Mouse (Mus musculus) embryonic facial prominence, embryonic 15.5 days (tissue): ENCODE data around the gene Ubr2. TPM values are rescaled to one million over a fixed set of nuclear protein-coding genes. Genes with fewer than 3 reads are reported as not detected.

Experiments
- ATAC-seq: fragments of 200-750 bp; cut with Nextera tagmentation; 2 replicates; pipeline ENCODE4 v1.8.0; 2017; ENCODE audit warnings: low read depth, moderate TSS enrichment; ENCODE audit not compliant: insufficient number of reproducible peaks, low FRiP score, low TSS enrichment
- H3K27ac ChIP-seq: fragments of 300-500 bp; sonication (generic); replicated peaks from 2 replicates; pipeline ENCODE4 v1.5.1; 2015; ENCODE audit warnings: mild to moderate bottlenecking, inconsistent platforms
- H3K27me3 ChIP-seq: fragments of 300-500 bp; sonication (generic); 2 replicates; pipeline ENCODE4 v1.6.1; 2015; ENCODE audit warnings: inconsistent platforms
- H3K36me3 ChIP-seq: fragments of 300-500 bp; sonication (generic); 2 replicates; pipeline ENCODE4 v1.6.1; 2015; ENCODE audit warnings: mild to moderate bottlenecking, inconsistent platforms
- H3K4me1 ChIP-seq: fragments of 300-500 bp; sonication (generic); 2 replicates; pipeline ENCODE4 v1.6.1; 2015; ENCODE audit warnings: inconsistent platforms
- H3K4me2 ChIP-seq: fragments of 300-500 bp; sonication (generic); replicated peaks from 2 replicates; pipeline ENCODE4 v1.6.1; 2015; ENCODE audit warnings: mild to moderate bottlenecking, inconsistent platforms
- H3K4me3 ChIP-seq: fragments of 300-500 bp; sonication (generic); replicated peaks from 2 replicates; pipeline ENCODE4 v1.5.1; 2015; ENCODE audit warnings: mild to moderate bottlenecking, inconsistent platforms
- H3K9ac ChIP-seq: fragments of 300-500 bp; sonication (generic); 2 replicates; pipeline ENCODE4 v1.6.1; 2015; ENCODE audit warnings: inconsistent platforms
- H3K9me3 ChIP-seq: fragments of 300-500 bp; sonication (generic); replicated peaks from 2 replicates; pipeline ENCODE4 v1.6.1; 2016; ENCODE audit warnings: inconsistent platforms
- WGBS: fragments of 180-500 bp; shearing (Covaris S2); methylation state at CpG from one replicate; pipeline ENCODE4 v1.1.7; 2015; 5-methylcytosine and 5-hydroxymethylcytosine counted together
- polyA plus RNA-seq: library from polyadenylated mRNA; unstranded; fragments of >200 nt; fragmentation: Nextera tagmentation; extraction: Ambion mirVana; gene quantifications from 2 replicates; pipeline ENCODE4 v1.2.1, GENCODE M21; 2015

Gene Ubr2
- polyA plus RNA-seq, 1 experiment from 2014 or later = 19.1 TPM

GRCm38 (mm10) chr17:46927781-46928180 lies 82.6 kb downstream of the Ubr2 start:
- Histone ChIP-seq H3K36me3 (peaks cover 47% of the 10 kb centered on the region), H3K27ac (no peak overlapping the region), H3K4me2 (no peak overlapping the region), H3K9me3 (no peaks in the 10 kb centered on the region), H3K27me3 (no peaks in the 10 kb centered on the region), H3K4me1 (no peaks in the 10 kb centered on the region), H3K9ac (no peak overlapping the region), H3K4me3 (no peak overlapping the region)
- no peak for ATAC-seq
- WGBS = 94% methylated on average over 5 of the region's 5 CpGs

GRCm38 (mm10) chr17:46926941-46927340 lies 83.4 kb downstream of the Ubr2 start:
- H3K4me1 ChIP-seq = no peaks in the 10 kb centered on the region
- no peak for ATAC-seq
- H3K9me3 ChIP-seq = no peaks in the 10 kb centered on the region
- H3K36me3 ChIP-seq = peaks cover 38% of the 10 kb centered on the region
- H3K4me3 ChIP-seq = no peak overlapping the region
- 76% methylated on average over 3 of the region's 3 CpGs for WGBS
- no peaks in the 10 kb centered on the region for H3K27me3 ChIP-seq
- no peak overlapping the region for H3K27ac ChIP-seq
- no peak overlapping the region for H3K4me2 ChIP-seq
- no peak overlapping the region for H3K9ac ChIP-seq

GRCm38 (mm10) chr17:46926192-46926591 lies 84.2 kb downstream of the Ubr2 start:
- H3K36me3 ChIP-seq = peaks cover 31% of the 10 kb centered on the region
- H3K4me3 ChIP-seq = no peak overlapping the region
- WGBS = 47% methylated on average over 6 of the region's 6 CpGs
- no peaks in the 10 kb centered on the region for H3K4me1 ChIP-seq
- H3K9ac ChIP-seq = no peak overlapping the region
- no peak overlapping the region for H3K4me2 ChIP-seq
- H3K27me3 ChIP-seq = no peaks in the 10 kb centered on the region
- H3K27ac ChIP-seq = no peak overlapping the region
- H3K9me3 ChIP-seq = no peaks in the 10 kb centered on the region
- ATAC-seq = no peak

GRCm38 (mm10) chr17:46920855-46921254 lies 89.5 kb downstream of the Ubr2 start:
- no peaks in the 10 kb centered on the region for H3K36me3 ChIP-seq
- ATAC-seq = no peak
- no peak overlapping the region for H3K4me2 ChIP-seq
- no peaks in the 10 kb centered on the region for H3K9me3 ChIP-seq
- H3K4me1 ChIP-seq = 0 out of 2 replicates have a peak, but pooled peaks cover 7% of the 10 kb centered on the region
- no peak overlapping the region for H3K4me3 ChIP-seq
- no peaks in the 10 kb centered on the region for H3K27me3 ChIP-seq
- no peak overlapping the region for H3K27ac ChIP-seq
- 50% methylated on average over 6 of the region's 6 CpGs for WGBS
- no peak overlapping the region for H3K9ac ChIP-seq

GRCm38 (mm10) chr17:46918951-46919350 lies 91.4 kb downstream of the Ubr2 start:
- H3K36me3 ChIP-seq = no peaks in the 10 kb centered on the region
- H3K9me3 ChIP-seq = no peaks in the 10 kb centered on the region
- WGBS = 7% methylated on average over 4 of the region's 4 CpGs
- no peak overlapping the region for H3K4me2 ChIP-seq
- no peak overlapping the region for H3K4me3 ChIP-seq
- no peak overlapping the region for H3K27ac ChIP-seq
- no peaks in the 10 kb centered on the region for H3K27me3 ChIP-seq
- no peak overlapping the region for H3K9ac ChIP-seq
- H3K4me1 ChIP-seq = 0 out of 2 replicates have a peak, but pooled peaks cover 7% of the 10 kb centered on the region
- no peak; the same call in 1 of the 2 replicates for ATAC-seq

- 55% methylated on average over 3 of the region's 3 CpGs for WGBS
Measured at GRCm38 (mm10) chr17:46915129-46915528, 95.2 kb downstream of the Ubr2 start.

GRCm38 (mm10) chr17:46912331-46912730 lies 98.0 kb downstream of the Ubr2 start:
- Histone ChIP-seq H3K4me3 (no peak overlapping the region), H3K4me1 (no peaks in the 10 kb centered on the region), H3K27me3 (no peaks in the 10 kb centered on the region), H3K9ac (no peak overlapping the region), H3K36me3 (no peaks in the 10 kb centered on the region), H3K9me3 (no peaks in the 10 kb centered on the region), H3K4me2 (no peak overlapping the region), H3K27ac (no peak overlapping the region)
- 31% methylated on average over 6 of the region's 6 CpGs for WGBS
- 0 out of 2 replicates have a peak, but pooled peaks have one; percentile 12 for ATAC-seq

More at GRCm38 (mm10) chr17:46915129-46915528, 95.2 kb downstream of the Ubr2 start:
- Histone ChIP-seq H3K36me3 (no peaks in the 10 kb centered on the region), H3K4me3 (no peak overlapping the region), H3K9ac (no peak overlapping the region), H3K27me3 (no peaks in the 10 kb centered on the region), H3K9me3 (no peaks in the 10 kb centered on the region), H3K4me1 (0 out of 2 replicates have a peak, but pooled peaks cover 7% of the 10 kb centered on the region), H3K27ac (no peak overlapping the region), H3K4me2 (no peak overlapping the region)
- no peak for ATAC-seq

GRCm38 (mm10) chr17:46910186-46910585 lies 100.2 kb downstream of the Ubr2 start, which contains the start of gene Prph2:
Prph2 (plus strand) TSS chr17:46910459.
- Histone ChIP-seq H3K27ac (no peak within 1 kb of the TSS), H3K4me2 (no peak within 1 kb of the TSS), H3K9ac (no peak within 1 kb of the TSS), H3K36me3 (no peaks in the 10 kb centered on the region), H3K4me1 (no peaks in the 10 kb centered on the region), H3K27me3 (no peaks in the 10 kb centered on the region), H3K9me3 (no peaks in the 10 kb centered on the region), H3K4me3 (no peak within 1 kb of the TSS)
- 88% methylated on average over 10 of the region's 10 CpGs for WGBS
- ATAC-seq = no peak

GRCm38 (mm10) chr17:46903876-46904490 lies 106.4 kb downstream of the Ubr2 start:
- Histone ChIP-seq H3K9ac (no peak overlapping the region), H3K4me1 (peaks cover 3% of the 10 kb centered on the region; the same call in 1 of the 2 replicates), H3K27me3 (no peaks in the 10 kb centered on the region), H3K36me3 (no peaks in the 10 kb centered on the region), H3K4me2 (no peak overlapping the region), H3K9me3 (no peaks in the 10 kb centered on the region), H3K4me3 (no peak overlapping the region), H3K27ac (no peak overlapping the region)
- peak; percentile 66; the same call in 1 of the 2 replicates for ATAC-seq
- WGBS = 20% methylated on average over 19 of the region's 19 CpGs

- Histone ChIP-seq H3K27me3 (no peaks in the 10 kb centered on the region), H3K36me3 (no peaks in the 10 kb centered on the region), H3K4me2 (no peak overlapping the region), H3K4me3 (no peak overlapping the region), H3K4me1 (peaks cover 3% of the 10 kb centered on the region; the same call in 1 of the 2 replicates), H3K9ac (no peak overlapping the region), H3K27ac (no peak overlapping the region), H3K9me3 (no peaks in the 10 kb centered on the region)
- WGBS = 54% methylated on average over 2 of the region's 2 CpGs
- no peak for ATAC-seq
Measured at GRCm38 (mm10) chr17:46900941-46901340, 109.4 kb downstream of the Ubr2 start.

GRCm38 (mm10) chr17:46897221-46897950 lies 113.0 kb downstream of the Ubr2 start:
- H3K36me3 ChIP-seq = no peaks in the 10 kb centered on the region; the same call in 1 of the 2 replicates
- H3K27ac ChIP-seq = no peak overlapping the region
- no peaks in the 10 kb centered on the region for H3K27me3 ChIP-seq
- no peak overlapping the region for H3K9ac ChIP-seq
- H3K9me3 ChIP-seq = no peaks in the 10 kb centered on the region
- peaks cover 12% of the 10 kb centered on the region for H3K4me1 ChIP-seq
- no peak for ATAC-seq
- 42% methylated on average over 13 of the region's 13 CpGs for WGBS
- H3K4me3 ChIP-seq = no peak overlapping the region
- no peak overlapping the region for H3K4me2 ChIP-seq
